Mouse (Mus musculus) spleen, adult 2 months (tissue): ENCODE data around the gene Ms4a10. TPM values are rescaled to one million over a fixed set of nuclear protein-coding genes. Genes with fewer than 3 reads are reported as not detected.

Source experiments
- DNase-seq, 2 experiments: peaks; one replicate each; pipeline versions ENCODE4 v3.0.0 to v3.0.0-alpha.2; 2012 to 2021; ENCODE audit warnings: low spot score in 2 of 2, low read depth in 1 of 2
- H3K27ac ChIP-seq: fragments of 200-500 bp; 2 replicates; pipeline ENCODE4 v1.5.1; 2012; ENCODE audit warnings: low read length, inconsistent platforms; ENCODE audit not compliant: insufficient read depth
- H3K27me3 ChIP-seq: fragments of 200-500 bp; 2 replicates; pipeline ENCODE4 v1.6.1; 2012; ENCODE audit warnings: mild to moderate bottlenecking, moderate library complexity, low read length, inconsistent platforms; ENCODE audit not compliant: control insufficient read depth, insufficient read depth
- H3K36me3 ChIP-seq: fragments of 200-500 bp; 2 replicates; pipeline ENCODE4 v1.6.1; 2012; ENCODE audit warnings: mild to moderate bottlenecking, low read length, inconsistent platforms; ENCODE audit not compliant: control insufficient read depth, insufficient read depth
- H3K4me1 ChIP-seq: fragments of 200-500 bp; 2 replicates; pipeline ENCODE4 v1.6.1; 2011; ENCODE audit warnings: inconsistent platforms; ENCODE audit not compliant: control insufficient read depth, insufficient read depth, insufficient read length
- H3K4me3 ChIP-seq: fragments of 200-500 bp; 2 replicates; pipeline ENCODE4 v1.5.1; 2011; ENCODE audit warnings: mild to moderate bottlenecking, inconsistent platforms; ENCODE audit not compliant: insufficient read depth, insufficient read length; ENCODE audit errors: extremely low read depth
- CTCF ChIP-seq: fragments of 200-500 bp; IDR thresholded peaks from 2 replicates; pipeline ENCODE4 v1.5.1; 2011; ENCODE audit warnings: mild to moderate bottlenecking, inconsistent platforms; ENCODE audit not compliant: insufficient read depth, insufficient read length, insufficient replicate concordance; ENCODE audit errors: extremely low read depth
- POLR2A ChIP-seq: fragments of 200-500 bp; IDR thresholded peaks from 2 replicates; pipeline ENCODE4 v1.6.1; 2011; ENCODE audit warnings: low read depth, low read length, inconsistent platforms
- WGBS: fragments of 180-500 bp; shearing (Covaris S2); methylation state at CpG from one replicate; pipeline ENCODE4 v1.1.7; 2018; 5-methylcytosine and 5-hydroxymethylcytosine counted together
- polyA plus RNA-seq: library from polyadenylated mRNA; depleted of rRNA; stranded (reverse); fragments of >200 nt; gene quantifications from 2 replicates; pipeline ENCODE4 v1.2.3, GENCODE M21; 2012

The Ms4a10 gene
- polyA plus RNA-seq, 1 experiment: not detected

GRCm38 (mm10) chr19:10976318-10976717 lies 1.8 kb upstream of the Ms4a10 start:
- no peak for DNase-seq
- Histone ChIP-seq H3K36me3 (no peaks in the 10 kb centered on the region), H3K27ac (no peak overlapping the region), H3K27me3 (no peaks in the 10 kb centered on the region), H3K4me3 (no peak overlapping the region), H3K4me1 (peaks cover 8% of the 10 kb centered on the region; the same call in 1 of the 2 replicates)
- 43% methylated on average over 4 of the region's 4 CpGs for WGBS
- TF ChIP-seq POLR2A (no peak), CTCF (0 out of 2 replicates have a peak, but pooled peaks have one; percentile 14)

GRCm38 (mm10) chr19:10975187-10975586 lies 717 bp upstream of the Ms4a10 start:
- no peak for DNase-seq
- TF ChIP-seq CTCF: no peak
- TF ChIP-seq POLR2A: no peak
- Histone ChIP-seq H3K4me1 (peaks cover 4% of the 10 kb centered on the region; the same call in 1 of the 2 replicates), H3K4me3 (no peak overlapping the region), H3K36me3 (no peaks in the 10 kb centered on the region), H3K27ac (no peak overlapping the region), H3K27me3 (no peaks in the 10 kb centered on the region)
- 66% methylated on average over 2 of the region's 2 CpGs for WGBS

GRCm38 (mm10) chr19:10973187-10973586 lies 1.3 kb downstream of the Ms4a10 start:
- no peaks in the 10 kb centered on the region for H3K36me3 ChIP-seq
- H3K4me1 ChIP-seq: no peaks in the 10 kb centered on the region
- TF ChIP-seq POLR2A: no peak
- no peak for TF ChIP-seq CTCF
- no peak overlapping the region for H3K27ac ChIP-seq
- H3K27me3 ChIP-seq: no peaks in the 10 kb centered on the region
- 91% methylated on average over 2 of the region's 2 CpGs for WGBS
- no peak for DNase-seq
- H3K4me3 ChIP-seq: no peak overlapping the region

GRCm38 (mm10) chr19:10972660-10973059 lies 1.8 kb downstream of the Ms4a10 start:
- no peak overlapping the region for H3K27ac ChIP-seq
- DNase-seq: no peak
- no peaks in the 10 kb centered on the region for H3K36me3 ChIP-seq
- no peak for TF ChIP-seq POLR2A
- no peak for TF ChIP-seq CTCF
- WGBS: 90% methylated on average over 3 of the region's 3 CpGs
- H3K4me3 ChIP-seq: no peak overlapping the region
- no peaks in the 10 kb centered on the region for H3K27me3 ChIP-seq
- H3K4me1 ChIP-seq: no peaks in the 10 kb centered on the region

- TF ChIP-seq POLR2A: no peak
- TF ChIP-seq CTCF: no peak
- no peak for DNase-seq
- no peak overlapping the region for H3K27ac ChIP-seq
- no peaks in the 10 kb centered on the region for H3K36me3 ChIP-seq
- 55% methylated on average over 3 of the region's 3 CpGs for WGBS
- H3K4me3 ChIP-seq: no peak overlapping the region
- H3K27me3 ChIP-seq: no peaks in the 10 kb centered on the region
- no peaks in the 10 kb centered on the region for H3K4me1 ChIP-seq
Observed at GRCm38 (mm10) chr19:10970457-10970856, 4.0 kb downstream of the Ms4a10 start.

DNA sequence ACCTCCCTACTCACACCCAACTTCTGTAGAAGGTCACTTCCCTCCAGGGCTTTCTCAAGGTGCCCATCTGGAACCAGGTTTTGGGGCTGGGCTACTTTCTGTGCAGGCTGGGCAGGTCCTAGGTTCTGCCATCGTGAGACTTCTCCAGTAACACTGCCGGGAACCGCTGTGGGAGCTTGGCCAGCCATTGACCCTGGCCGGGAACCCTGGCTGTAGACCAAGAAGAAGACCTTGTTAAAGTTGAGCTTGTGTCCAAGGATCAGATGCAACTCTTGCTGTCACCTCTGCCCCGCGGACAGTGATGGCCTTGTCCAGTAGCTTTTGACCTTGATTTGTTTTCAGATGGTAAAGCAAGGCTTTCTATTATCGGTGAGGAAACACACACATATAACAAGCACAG lies 5.9 kb downstream of the Ms4a10 start:
- no peaks in the 10 kb centered on the region for H3K27me3 ChIP-seq
- TF ChIP-seq POLR2A: no peak
- TF ChIP-seq CTCF: no peak
- no peak for DNase-seq
- H3K27ac ChIP-seq: no peak overlapping the region
- 86% methylated on average over 7 of the region's 7 CpGs for WGBS
- H3K4me3 ChIP-seq: no peak overlapping the region
- H3K4me1 ChIP-seq: no peaks in the 10 kb centered on the region
- H3K36me3 ChIP-seq: no peaks in the 10 kb centered on the region

DNA sequence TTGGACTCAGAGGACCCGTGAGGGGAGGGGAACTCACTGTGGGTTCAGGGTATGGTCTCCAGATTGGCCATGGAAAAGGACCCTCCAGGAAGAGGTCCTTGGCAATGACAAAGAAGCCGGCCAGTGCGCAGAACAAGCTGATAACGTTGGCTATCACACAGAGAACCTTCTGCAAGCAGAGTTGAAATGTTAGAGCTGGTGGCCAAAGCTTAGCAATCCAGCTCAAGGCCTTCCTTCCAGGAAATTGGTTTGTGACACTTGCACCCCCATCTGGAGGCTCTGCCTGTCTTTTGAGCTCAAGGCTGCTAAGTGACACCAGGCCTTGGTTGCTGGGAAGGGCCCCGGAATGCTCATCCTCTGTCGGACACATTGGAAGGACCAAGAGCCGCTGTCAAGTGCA lies 8.7 kb downstream of the Ms4a10 start:
- H3K27me3 ChIP-seq: no peaks in the 10 kb centered on the region
- H3K27ac ChIP-seq: no peak overlapping the region
- no peak overlapping the region for H3K4me3 ChIP-seq
- DNase-seq: no peak
- no peaks in the 10 kb centered on the region for H3K36me3 ChIP-seq
- 89% methylated on average over 7 of the region's 7 CpGs for WGBS
- no peaks in the 10 kb centered on the region for H3K4me1 ChIP-seq
- TF ChIP-seq CTCF: no peak
- no peak for TF ChIP-seq POLR2A

DNA sequence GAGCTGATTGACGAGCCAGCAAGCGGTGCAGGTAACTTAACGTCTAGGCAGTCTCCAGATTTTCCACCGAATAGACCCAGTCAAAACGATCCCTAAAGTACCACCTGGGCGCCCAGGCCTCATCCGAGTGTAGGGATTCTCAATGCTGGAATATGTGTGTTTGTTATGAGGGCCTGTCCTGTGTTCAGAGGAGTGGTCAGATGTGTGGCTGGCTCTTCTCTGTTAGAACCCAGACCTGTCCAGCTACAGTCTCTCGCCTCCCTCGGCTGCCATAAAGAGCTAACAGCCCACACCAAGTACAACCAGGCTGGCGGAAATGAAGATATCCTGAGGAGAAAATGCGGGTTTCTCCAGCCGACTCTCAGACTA lies 14.5 kb downstream of the Ms4a10 start:
- Histone ChIP-seq H3K27me3 (no peaks in the 10 kb centered on the region), H3K4me3 (no peak overlapping the region), H3K4me1 (no peaks in the 10 kb centered on the region), H3K27ac (no peak overlapping the region), H3K36me3 (no peaks in the 10 kb centered on the region)
- WGBS: 58% methylated on average over 12 of the region's 12 CpGs
- DNase-seq: no peak
- TF ChIP-seq POLR2A (no peak), CTCF (no peak)
